Mouse (Mus musculus) limb, embryonic 12.5 days (tissue): ENCODE data around the gene H2al1g. TPM values are rescaled to one million over a fixed set of nuclear protein-coding genes. Genes with fewer than 3 reads are reported as not detected.
"Not testable (repeated sequence)": the region's sequence is repeated elsewhere in the genome, so short reads cannot be mapped to it uniquely, and the experiment has no call there.

ENCODE experiments used
- ATAC-seq: fragments of 200-750 bp; cut with Nextera tagmentation; 2 replicates; pipeline ENCODE4 v1.8.0; 2017; ENCODE audit warnings: low read depth, moderate TSS enrichment; ENCODE audit not compliant: insufficient number of reproducible peaks, insufficient read depth, low FRiP score, low TSS enrichment
- H3K27ac ChIP-seq: fragments of 300-500 bp; sonication (generic); 2 replicates; pipeline ENCODE4 v1.5.1; 2016; ENCODE audit warnings: mild to moderate bottlenecking, moderate library complexity
- H3K27me3 ChIP-seq: fragments of 300-500 bp; sonication (generic); 2 replicates; pipeline ENCODE4 v1.6.1; 2016; ENCODE audit warnings: mild to moderate bottlenecking, moderate library complexity
- H3K36me3 ChIP-seq: fragments of 300-500 bp; sonication (generic); 2 replicates; pipeline ENCODE4 v1.6.1; 2016; ENCODE audit warnings: mild to moderate bottlenecking, moderate library complexity
- H3K4me1 ChIP-seq: fragments of 300-500 bp; sonication (generic); replicated peaks from 2 replicates; pipeline ENCODE4 v1.6.1; 2016
- H3K4me2 ChIP-seq: fragments of 300-500 bp; sonication (generic); 2 replicates; pipeline ENCODE4 v1.6.1; 2016; ENCODE audit warnings: mild to moderate bottlenecking, moderate library complexity
- H3K4me3 ChIP-seq: fragments of 300-500 bp; sonication (generic); replicated peaks from 2 replicates; pipeline ENCODE4 v1.5.1; 2016; ENCODE audit warnings: mild to moderate bottlenecking
- H3K9ac ChIP-seq: fragments of 300-500 bp; sonication (generic); replicated peaks from 2 replicates; pipeline ENCODE4 v1.6.1; 2016; ENCODE audit warnings: mild to moderate bottlenecking, moderate library complexity
- H3K9me3 ChIP-seq: fragments of 300-500 bp; sonication (generic); 2 replicates; pipeline ENCODE4 v1.6.1; 2016; ENCODE audit warnings: mild to moderate bottlenecking, moderate library complexity
- WGBS: fragments of 180-500 bp; shearing (Covaris S2); methylation state at CpG from one replicate; pipeline ENCODE4 v1.1.7; 2016; 5-methylcytosine and 5-hydroxymethylcytosine counted together
- polyA plus RNA-seq: library from polyadenylated mRNA; unstranded; fragments of >200 nt; fragmentation: Nextera tagmentation; extraction: Ambion mirVana; gene quantifications from 2 replicates; pipeline ENCODE4 v1.2.1, GENCODE M21; 2016

H2al1g gene
- polyA plus RNA-seq, 1 experiment from 2014 or later, result not detected

DNA sequence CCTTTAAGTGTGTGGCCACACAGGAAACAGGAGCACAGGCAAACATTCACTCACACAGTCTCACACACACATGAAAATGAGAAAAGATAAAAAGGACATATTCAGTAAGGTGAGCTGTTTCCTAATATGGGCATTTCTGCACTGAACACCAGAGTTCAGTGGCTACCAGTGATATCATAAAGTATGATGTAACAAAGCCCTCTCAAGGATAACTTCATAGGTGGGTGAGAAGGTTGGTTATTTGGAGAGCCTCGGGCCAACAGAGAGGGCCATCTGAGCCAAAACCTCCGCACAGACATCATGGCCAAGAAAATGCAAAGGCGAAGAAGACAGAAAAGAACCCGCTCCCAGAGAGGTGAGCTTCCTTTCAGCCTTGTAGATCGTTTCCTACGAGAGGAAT lies 3.2 kb upstream of the H2al1g start, which contains the start of gene H2al1f:
Gene H2al1f, plus strand, starts transcription at position 301 of the 400 bp plus-strand sequence.
- WGBS, result no CpG with 5 or more reads among the region's 6 CpGs
- H3K36me3 ChIP-seq, H3K9ac ChIP-seq, H3K27ac ChIP-seq, H3K9me3 ChIP-seq, H3K4me3 ChIP-seq, ATAC-seq, H3K4me1 ChIP-seq, H3K4me2 ChIP-seq, H3K27me3 ChIP-seq: not testable (repeated sequence)

DNA sequence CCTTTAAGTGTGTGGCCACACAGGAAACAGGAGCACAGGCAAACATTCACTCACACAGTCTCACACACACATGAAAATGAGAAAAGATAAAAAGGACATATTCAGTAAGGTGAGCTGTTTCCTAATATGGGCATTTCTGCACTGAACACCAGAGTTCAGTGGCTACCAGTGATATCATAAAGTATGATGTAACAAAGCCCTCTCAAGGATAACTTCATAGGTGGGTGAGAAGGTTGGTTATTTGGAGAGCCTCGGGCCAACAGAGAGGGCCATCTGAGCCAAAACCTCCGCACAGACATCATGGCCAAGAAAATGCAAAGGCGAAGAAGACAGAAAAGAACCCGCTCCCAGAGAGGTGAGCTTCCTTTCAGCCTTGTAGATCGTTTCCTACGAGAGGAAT lies 3.1 kb downstream of the H2al1g start, which contains the start of gene H2al1h:
Gene H2al1h, plus strand, starts transcription at position 301 of the 400 bp plus-strand sequence.
- not testable (repeated sequence) for H3K27me3 ChIP-seq, ATAC-seq, H3K36me3 ChIP-seq, H3K4me3 ChIP-seq, H3K27ac ChIP-seq, H3K4me2 ChIP-seq, H3K9me3 ChIP-seq, H3K4me1 ChIP-seq, H3K9ac ChIP-seq
- WGBS, result no CpG with 5 or more reads among the region's 6 CpGs

DNA sequence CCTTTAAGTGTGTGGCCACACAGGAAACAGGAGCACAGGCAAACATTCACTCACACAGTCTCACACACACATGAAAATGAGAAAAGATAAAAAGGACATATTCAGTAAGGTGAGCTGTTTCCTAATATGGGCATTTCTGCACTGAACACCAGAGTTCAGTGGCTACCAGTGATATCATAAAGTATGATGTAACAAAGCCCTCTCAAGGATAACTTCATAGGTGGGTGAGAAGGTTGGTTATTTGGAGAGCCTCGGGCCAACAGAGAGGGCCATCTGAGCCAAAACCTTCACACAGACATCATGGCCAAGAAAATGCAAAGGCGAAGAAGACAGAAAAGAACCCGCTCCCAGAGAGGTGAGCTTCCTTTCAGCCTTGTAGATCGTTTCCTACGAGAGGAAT lies 6.3 kb downstream of the H2al1g start, which contains the start of gene H2al1i:
Gene H2al1i, plus strand, starts transcription at position 301 of the 400 bp plus-strand sequence.
- not testable (repeated sequence) for H3K27me3 ChIP-seq, H3K9me3 ChIP-seq, H3K4me1 ChIP-seq, H3K4me2 ChIP-seq, ATAC-seq, H3K4me3 ChIP-seq, H3K36me3 ChIP-seq, H3K9ac ChIP-seq, H3K27ac ChIP-seq
- WGBS, result no CpG with 5 or more reads among the region's 5 CpGs

GRCm38 (mm10) chrX:11327522-11327921 lies 9.5 kb downstream of the H2al1g start, which contains the start of gene H2al1j:
Gene H2al1j (plus strand): TSS chrX:11327822.
- not testable (repeated sequence) for ATAC-seq, H3K27ac ChIP-seq, H3K36me3 ChIP-seq, H3K4me3 ChIP-seq, H3K9me3 ChIP-seq, H3K4me1 ChIP-seq, H3K9ac ChIP-seq, H3K4me2 ChIP-seq
- WGBS, result 81% methylated on average over 2 of the region's 2 CpGs
- peaks cover 25% of the 10 kb centered on the region for H3K27me3 ChIP-seq

DNA sequence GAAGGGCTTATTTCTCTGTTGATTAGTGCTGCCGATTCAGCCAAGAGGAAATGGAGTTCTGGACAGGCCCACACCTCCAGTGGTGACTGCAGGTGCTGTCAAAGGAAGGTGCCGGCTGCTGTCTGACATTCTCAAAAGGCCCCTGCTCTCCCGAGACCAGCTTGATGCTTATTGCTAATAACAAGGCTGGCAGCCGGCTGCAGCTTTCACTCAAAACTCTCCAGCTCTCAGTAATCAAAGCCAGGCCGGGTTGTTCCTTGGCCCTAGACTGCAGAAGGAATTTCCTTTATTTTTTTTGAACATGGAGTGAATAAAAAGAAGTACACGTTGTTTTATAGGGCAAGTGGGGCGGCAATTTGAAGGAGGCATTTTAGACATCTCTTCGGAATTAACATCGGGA lies 27.7 kb downstream of the H2al1g start:
- no peak overlapping the region for H3K9ac ChIP-seq
- H3K27me3 ChIP-seq, result peaks cover 3% of the 10 kb centered on the region; the same call in 1 of the 2 replicates
- peak; percentile 42; the same call in 1 of the 2 replicates for ATAC-seq
- peak overlapping the region; percentile 59 for H3K27ac ChIP-seq
- H3K4me3 ChIP-seq, result no peak overlapping the region
- H3K36me3 ChIP-seq, result no peaks in the 10 kb centered on the region
- H3K9me3 ChIP-seq, result no peaks in the 10 kb centered on the region
- WGBS, result 24% methylated on average over 9 of the region's 9 CpGs
- peak overlapping the region; percentile 27; the same call in 1 of the 2 replicates for H3K4me2 ChIP-seq
- H3K4me1 ChIP-seq, result peaks cover 9% of the 10 kb centered on the region; the same call in 1 of the 2 replicates

GRCm38 (mm10) chrX:11346756-11347155 lies 28.7 kb downstream of the H2al1g start:
- H3K9ac ChIP-seq, result no peak overlapping the region
- H3K4me2 ChIP-seq, result no peak overlapping the region
- H3K36me3 ChIP-seq, result no peaks in the 10 kb centered on the region
- H3K27ac ChIP-seq, result no peak overlapping the region
- no peak overlapping the region for H3K4me3 ChIP-seq
- peaks cover 9% of the 10 kb centered on the region; the same call in 1 of the 2 replicates for H3K4me1 ChIP-seq
- no peak for ATAC-seq
- H3K9me3 ChIP-seq, result no peaks in the 10 kb centered on the region
- H3K27me3 ChIP-seq, result peaks cover 9% of the 10 kb centered on the region; the same call in 1 of the 2 replicates
- 88% methylated on average over 3 of the region's 3 CpGs for WGBS

DNA sequence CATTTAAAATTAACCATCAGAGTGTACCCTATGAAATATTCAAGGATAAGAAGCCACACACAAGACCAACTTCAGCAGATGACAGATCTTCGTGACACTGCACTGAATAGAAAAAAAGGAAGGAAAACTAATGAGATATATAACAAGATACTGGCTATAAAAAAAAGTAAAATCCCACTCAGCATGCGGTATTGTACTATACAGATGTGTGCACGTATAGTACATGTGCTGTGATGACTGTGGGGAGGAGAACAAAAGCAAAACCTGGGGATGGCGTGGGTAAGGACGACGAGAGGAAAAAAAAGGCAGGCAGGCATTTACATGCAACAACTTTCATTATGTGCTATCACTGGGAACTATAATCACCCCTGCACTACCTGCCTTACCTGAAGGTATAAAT lies 42.8 kb downstream of the H2al1g start:
- 0 out of 2 replicates have a peak, but pooled peaks cover 3% of the 10 kb centered on the region for H3K4me1 ChIP-seq
- H3K36me3 ChIP-seq, result no peaks in the 10 kb centered on the region
- 85% methylated on average over 6 of the region's 6 CpGs for WGBS
- H3K9me3 ChIP-seq, result no peaks in the 10 kb centered on the region
- no peak overlapping the region for H3K4me2 ChIP-seq
- ATAC-seq, result no peak
- peaks cover 47% of the 10 kb centered on the region for H3K27me3 ChIP-seq
- H3K4me3 ChIP-seq, result no peak overlapping the region
- no peak overlapping the region for H3K9ac ChIP-seq
- no peak overlapping the region for H3K27ac ChIP-seq

DNA sequence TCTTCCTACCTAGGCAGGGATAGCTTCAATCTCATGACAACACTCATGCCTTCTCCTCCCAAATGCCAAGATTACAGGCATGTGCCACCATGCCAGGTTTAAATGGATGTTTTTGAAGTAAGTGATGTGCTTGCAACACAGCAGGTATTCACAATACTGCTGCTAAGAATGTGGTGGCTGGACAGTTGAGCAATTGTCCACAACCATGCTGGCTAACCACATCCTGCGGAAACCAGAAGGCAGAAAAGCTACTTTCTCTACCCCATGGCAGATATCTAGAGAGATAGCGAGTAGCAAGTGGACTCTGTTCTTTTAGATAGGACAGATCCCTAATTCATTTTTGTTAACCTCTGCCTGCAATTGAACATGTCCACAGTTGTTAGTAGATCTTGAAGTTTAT lies 43.2 kb downstream of the H2al1g start:
- H3K9me3 ChIP-seq, result no peaks in the 10 kb centered on the region
- H3K4me3 ChIP-seq, result no peak overlapping the region
- no peak for ATAC-seq
- 0 out of 2 replicates have a peak, but pooled peaks cover 3% of the 10 kb centered on the region for H3K4me1 ChIP-seq
- WGBS, result 96% methylated on average over 2 of the region's 2 CpGs
- H3K4me2 ChIP-seq, result no peak overlapping the region
- no peak overlapping the region for H3K27ac ChIP-seq
- peaks cover 46% of the 10 kb centered on the region for H3K27me3 ChIP-seq
- H3K9ac ChIP-seq, result no peak overlapping the region
- H3K36me3 ChIP-seq, result no peaks in the 10 kb centered on the region

- H3K4me3 ChIP-seq, result no peak overlapping the region
- 64% methylated on average over 6 of the region's 6 CpGs for WGBS
- 0 out of 2 replicates have a peak, but pooled peaks cover 3% of the 10 kb centered on the region for H3K4me1 ChIP-seq
- H3K4me2 ChIP-seq, result no peak overlapping the region
- H3K9me3 ChIP-seq, result no peaks in the 10 kb centered on the region
- no peak for ATAC-seq
- no peak overlapping the region for H3K9ac ChIP-seq
- H3K36me3 ChIP-seq, result no peaks in the 10 kb centered on the region
- H3K27ac ChIP-seq, result no peak overlapping the region
- H3K27me3 ChIP-seq, result peaks cover 43% of the 10 kb centered on the region
Measured at GRCm38 (mm10) chrX:11363890-11364289, 45.8 kb downstream of the H2al1g start.

GRCm38 (mm10) chrX:11365151-11365550 lies 47.1 kb downstream of the H2al1g start:
- no peaks in the 10 kb centered on the region for H3K36me3 ChIP-seq
- H3K9ac ChIP-seq, result no peak overlapping the region
- peaks cover 36% of the 10 kb centered on the region for H3K27me3 ChIP-seq
- H3K4me1 ChIP-seq, result 0 out of 2 replicates have a peak, but pooled peaks cover 3% of the 10 kb centered on the region
- no peaks in the 10 kb centered on the region for H3K9me3 ChIP-seq
- H3K4me2 ChIP-seq, result no peak overlapping the region; the same call in 1 of the 2 replicates
- 27% methylated on average over 12 of the region's 12 CpGs for WGBS
- H3K4me3 ChIP-seq, result no peak overlapping the region
- no peak overlapping the region for H3K27ac ChIP-seq
- no peak for ATAC-seq
